25 mouse cellular contexts compared by ENCODE assay signal in the genomic region with DNA sequence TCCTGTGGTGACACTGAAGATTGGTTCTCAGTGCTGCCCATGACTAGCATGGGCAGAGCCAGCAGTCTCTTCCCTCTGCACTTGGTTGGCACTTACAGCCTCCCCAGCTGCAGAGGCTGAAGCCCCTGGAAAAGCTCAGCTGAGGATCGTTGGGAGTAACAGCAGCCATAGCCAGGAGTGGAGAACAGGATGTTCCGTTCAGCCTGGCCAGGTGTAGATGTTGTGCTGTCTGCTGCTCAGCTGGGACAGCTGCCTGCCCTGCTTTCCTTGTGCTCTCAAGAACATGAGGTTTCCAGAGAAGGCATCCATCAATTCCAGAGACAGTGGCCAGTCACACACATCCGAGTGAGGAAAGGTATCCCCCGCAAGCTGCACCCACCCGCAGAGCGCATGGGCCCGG. TPM values are rescaled to one million over a fixed set of nuclear protein-coding genes. Genes with fewer than 3 reads are reported as not detected.
"Had no signal": no experiment of that assay in that cellular context is flagged by ENCODE, and none has a peak within 500 bp of the region (broad histone marks: within the 10 kb centered on the region; RNA-seq: fewer than 3 reads in every experiment).

No protein-coding gene starts in this region.

- ATAC-seq: forebrain, embryonic 16.5 days; hindbrain, postnatal 0 days; intestine, embryonic 16.5 days had no signal

- H3K4me1 ChIP-seq: hindbrain, embryonic 13.5 days; kidney, embryonic 15.5 days; limb, embryonic 10.5 days; limb, embryonic 12.5 days had no signal

- H3K4me3 ChIP-seq: heart, adult 2 months; heart, embryonic 13.5 days; heart, embryonic 15.5 days; hindbrain, embryonic 13.5 days; hindbrain, embryonic 15.5 days; kidney, embryonic 15.5 days; layer of hippocampus, adult 2 months; left cerebral cortex, adult 2 months; limb, embryonic 10.5 days; limb, embryonic 12.5 days had no signal

- H3K9me3 ChIP-seq: heart, embryonic 13.5 days; heart, embryonic 15.5 days; hindbrain, embryonic 13.5 days; hindbrain, embryonic 15.5 days; kidney, embryonic 15.5 days; limb, embryonic 10.5 days; limb, embryonic 12.5 days had no signal

- H3K27me3 ChIP-seq: heart, embryonic 13.5 days; heart, embryonic 15.5 days; hindbrain, embryonic 13.5 days; hindbrain, embryonic 15.5 days; kidney, embryonic 15.5 days; limb, embryonic 12.5 days had no signal

- DNase-seq: gastrocnemius, postnatal 25 days; heart, adult 11 months; heart, adult 2 months; heart, postnatal 14 days; heart, postnatal 36 days; kidney, adult 11 months; kidney, adult 2 months; kidney, adult 9 months; kidney, postnatal 14 days; kidney, postnatal 36 days; liver had no signal

- H3K27ac ChIP-seq: heart, adult 2 months; heart, embryonic 13.5 days; heart, embryonic 15.5 days; hindbrain, embryonic 13.5 days; hindbrain, embryonic 15.5 days; hindbrain, postnatal 0 days; kidney, embryonic 15.5 days; kidney, postnatal 0 days; layer of hippocampus, adult 2 months; left cerebral cortex, adult 2 months; limb, embryonic 10.5 days; limb, embryonic 12.5 days had no signal

RNA-seq across cellular contexts. Expression of a gene that starts 41.9 kb away (rescaled TPM):
- total RNA-seq: hematopoietic stem cell, adult 5-6 weeks had no signal
